Mouse (Mus musculus): ENCODE measurements around the gene Igflr1. TPM values are rescaled to one million over a fixed set of nuclear protein-coding genes. Genes with fewer than 3 reads are reported as not detected.

The Igflr1 gene
- polyA plus RNA-seq, 1 experiment from 2014 or later, result 4.1 TPM

DNA sequence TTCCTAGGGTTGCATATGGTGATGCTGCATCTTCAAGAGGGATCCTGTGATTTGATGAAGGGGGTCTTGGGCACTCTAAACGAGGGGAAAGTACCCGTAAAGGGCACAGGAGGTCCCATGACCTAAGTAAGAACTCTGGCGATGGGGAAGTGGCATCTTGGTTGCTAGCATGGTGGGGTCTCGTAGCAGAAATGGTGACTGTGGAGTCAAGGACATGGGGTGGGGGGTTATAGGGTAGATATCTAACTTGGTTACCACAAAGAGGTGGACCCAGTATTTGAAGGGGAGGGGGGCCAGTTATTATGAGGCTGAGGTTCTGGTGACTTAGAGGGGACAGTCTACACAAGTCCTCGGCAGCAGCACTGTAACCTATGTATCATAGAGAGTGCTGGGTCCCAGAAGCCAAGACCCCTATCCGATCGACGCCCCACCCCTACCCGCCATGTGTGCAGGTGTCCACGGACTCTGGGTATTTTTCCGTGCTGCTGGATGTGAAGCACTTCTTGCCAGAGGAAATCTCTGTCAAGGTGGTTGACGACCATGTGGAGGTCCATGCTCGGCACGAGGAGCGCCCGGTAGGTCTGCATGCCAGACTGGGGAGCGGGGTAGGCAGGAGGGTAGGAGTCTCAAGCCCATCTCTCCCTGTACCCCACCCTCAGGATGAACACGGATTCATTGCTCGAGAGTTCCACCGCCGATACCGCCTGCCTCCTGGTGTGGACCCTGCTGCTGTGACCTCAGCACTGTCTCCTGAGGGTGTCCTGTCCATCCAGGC is 11.2 kb upstream of the Igflr1 start:
- Histone ChIP-seq H3K4me1 (peaks cover 23% of the 10 kb centered on the region), H3K4me3 (peak overlapping the region; percentile 66; the same call in 1 of the 2 replicates), H3K27me3 (no peaks in the 10 kb centered on the region), H3K9me3 (no peaks in the 10 kb centered on the region), H3K4me2 (replicated peaks) (peak overlapping the region; percentile 88), H3K36me3 (peaks cover 32% of the 10 kb centered on the region), H3K9ac (no peak overlapping the region; the same call in 1 of the 2 replicates), H3K27ac (no peak overlapping the region)
- ATAC-seq (ENCODE audit: insufficient number of reproducible peaks, insufficient read depth, low FRiP score, low TSS enrichment), result no peak
- WGBS, result 84% methylated on average over 22 of the region's 22 CpGs

GRCm38 (mm10) chr7:30556894-30557536 is 8.2 kb upstream of the Igflr1 start:
- Histone ChIP-seq H3K36me3 (peaks cover 28% of the 10 kb centered on the region), H3K4me2 (replicated peaks) (no peak overlapping the region), H3K9me3 (no peaks in the 10 kb centered on the region), H3K9ac (no peak overlapping the region), H3K27me3 (no peaks in the 10 kb centered on the region), H3K4me3 (no peak overlapping the region), H3K27ac (no peak overlapping the region), H3K4me1 (peaks cover 25% of the 10 kb centered on the region)
- 92% methylated on average over 18 of the region's 18 CpGs for WGBS
- no peak for ATAC-seq (ENCODE audit: insufficient number of reproducible peaks, insufficient read depth, low FRiP score, low TSS enrichment)

DNA sequence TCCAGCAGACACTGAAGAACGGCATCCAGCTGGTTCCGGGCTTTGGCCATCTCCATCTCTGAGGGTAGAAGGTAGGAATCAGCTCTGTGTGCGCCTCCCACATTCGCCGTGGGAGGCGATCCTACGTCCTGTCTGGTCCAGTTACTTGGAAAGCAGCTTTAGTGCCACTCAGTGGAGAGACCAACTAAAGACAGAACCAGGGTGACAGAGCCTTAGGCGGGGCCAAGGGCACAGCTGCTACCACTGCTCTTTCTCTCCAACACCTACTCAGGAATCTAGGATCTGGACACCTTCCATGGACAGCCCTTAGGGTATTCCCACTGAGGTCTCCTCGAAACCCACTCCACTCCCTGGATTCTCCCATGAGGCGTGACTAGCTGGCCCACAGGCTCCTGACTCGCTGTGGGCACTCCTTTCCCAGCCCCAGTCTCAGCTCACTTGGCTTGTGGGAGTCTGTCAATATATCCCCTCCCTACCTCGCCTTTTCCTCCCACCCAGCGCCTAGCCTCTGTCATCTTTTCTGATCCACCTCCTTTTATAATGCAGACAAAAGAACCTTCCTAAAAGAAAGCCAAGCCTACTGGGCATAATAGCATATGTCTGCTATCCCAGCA is 7.2 kb upstream of the Igflr1 start:
- peak overlapping the region; percentile 96; the same call in 1 of the 2 replicates for H3K4me2 ChIP-seq (replicated peaks)

GRCm38 (mm10) chr7:30558656-30559442 is 6.4 kb upstream of the Igflr1 start:
- Histone ChIP-seq H3K4me3 (peak overlapping the region; percentile 66), H3K27me3 (no peaks in the 10 kb centered on the region), H3K36me3 (peaks cover 28% of the 10 kb centered on the region), H3K4me1 (peaks cover 15% of the 10 kb centered on the region), H3K9ac (peak overlapping the region; percentile 81), H3K27ac (peak overlapping the region; percentile 26; the same call in 1 of the 2 replicates), H3K4me2 (replicated peaks) (peak overlapping the region; percentile 96), H3K9me3 (no peaks in the 10 kb centered on the region)
- 15% methylated on average over 12 of the region's 12 CpGs for WGBS
- no peak for ATAC-seq (ENCODE audit: insufficient number of reproducible peaks, insufficient read depth, low FRiP score, low TSS enrichment)

More for the DNA sequence above, 7.2 kb upstream of the Igflr1 start:
- 89% methylated on average over 13 of the region's 13 CpGs for WGBS
- no peak for ATAC-seq (ENCODE audit: insufficient number of reproducible peaks, insufficient read depth, low FRiP score, low TSS enrichment)
- Histone ChIP-seq H3K36me3 (peaks cover 28% of the 10 kb centered on the region), H3K27me3 (no peaks in the 10 kb centered on the region), H3K9me3 (no peaks in the 10 kb centered on the region), H3K4me1 (peaks cover 21% of the 10 kb centered on the region), H3K27ac (no peak overlapping the region), H3K9ac (no peak overlapping the region), H3K4me3 (peak overlapping the region; percentile 66; the same call in 1 of the 2 replicates)

DNA sequence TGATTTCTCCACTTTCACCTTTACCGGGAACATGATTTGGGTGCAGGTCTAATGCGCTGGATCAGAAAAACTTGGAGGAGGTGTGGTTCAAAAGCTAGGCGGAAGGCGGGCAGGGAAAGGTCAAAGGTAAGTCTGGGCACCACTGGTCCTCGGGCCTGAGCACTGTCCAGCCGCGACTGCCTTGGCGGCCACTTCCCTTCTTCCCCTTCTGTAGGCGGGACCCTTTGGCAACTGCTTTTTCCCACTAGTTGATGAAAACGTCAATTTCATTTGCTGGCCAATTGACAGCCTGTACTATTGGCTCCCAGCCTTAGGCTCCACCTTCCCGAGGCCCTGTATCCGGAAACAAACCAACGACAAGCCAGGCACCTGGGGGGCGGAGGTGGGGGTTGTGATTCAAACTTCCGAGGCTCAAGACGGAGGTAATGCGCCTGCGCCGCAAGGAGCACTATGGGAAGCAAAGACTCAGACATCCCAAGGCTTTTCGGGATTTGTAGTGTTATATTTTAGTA is 5.7 kb upstream of the Igflr1 start, which contains the start of gene Lin37:
Lin37 (minus strand) TSS at position 396 of the 512 bp plus-strand sequence.
- Histone ChIP-seq H3K9ac (peak within 1 kb of the TSS; percentile 81), H3K4me2 (replicated peaks) (peak within 1 kb of the TSS; percentile 96), H3K27me3 (no peaks in the 10 kb centered on the region), H3K9me3 (no peaks in the 10 kb centered on the region), H3K27ac (peak within 1 kb of the TSS; percentile 26; the same call in 1 of the 2 replicates), H3K4me1 (peaks cover 19% of the 10 kb centered on the region), H3K4me3 (peak within 1 kb of the TSS; percentile 66), H3K36me3 (peaks cover 24% of the 10 kb centered on the region)
- WGBS, result under 1% methylated on average over 20 of the region's 20 CpGs
- ATAC-seq (ENCODE audit: insufficient number of reproducible peaks, insufficient read depth, low FRiP score, low TSS enrichment), result peak; percentile 78

- ATAC-seq (ENCODE audit: insufficient number of reproducible peaks, insufficient read depth, low FRiP score, low TSS enrichment), result no peak
- WGBS, result 64% methylated on average over 2 of the region's 2 CpGs
Measured at GRCm38 (mm10) chr7:30560296-30560695, 4.9 kb upstream of the Igflr1 start.

DNA sequence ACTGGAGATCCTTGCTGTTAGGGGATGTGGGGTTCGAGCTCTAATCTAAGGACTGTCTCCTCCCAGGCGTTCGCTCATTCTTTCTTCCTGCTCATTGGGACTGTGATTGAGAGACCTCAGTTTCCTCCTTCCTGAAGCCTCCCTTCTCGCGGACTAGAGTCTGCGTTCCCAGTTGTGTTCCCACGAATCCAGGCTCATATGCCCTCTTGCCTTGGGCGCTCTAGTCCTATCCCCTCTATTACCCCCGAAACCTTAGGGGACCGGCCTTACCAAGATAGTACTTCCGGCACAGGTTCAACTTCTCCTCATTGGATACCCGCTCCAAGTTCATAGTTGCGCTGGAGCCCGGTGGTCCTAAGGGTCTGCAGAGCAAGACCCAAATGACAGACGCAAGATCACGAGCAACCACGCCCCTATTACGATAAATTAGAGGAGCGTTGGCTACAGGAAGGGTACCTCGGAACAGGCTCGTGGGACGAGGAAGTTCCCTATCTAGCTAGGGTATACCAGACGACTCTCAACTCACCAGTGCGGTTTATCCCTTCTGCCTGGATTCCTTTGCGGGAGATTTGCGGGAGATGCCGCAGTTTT is 2.6 kb upstream of the Igflr1 start:
- Histone ChIP-seq H3K9ac (peak overlapping the region; percentile 62), H3K4me3 (peak overlapping the region; percentile 61), H3K4me2 (replicated peaks) (peak overlapping the region; percentile 77), H3K27ac (peak overlapping the region; percentile 78), H3K9me3 (no peaks in the 10 kb centered on the region), H3K36me3 (peaks cover 25% of the 10 kb centered on the region), H3K27me3 (no peaks in the 10 kb centered on the region), H3K4me1 (peaks cover 19% of the 10 kb centered on the region)
- ATAC-seq (ENCODE audit: insufficient number of reproducible peaks, insufficient read depth, low FRiP score, low TSS enrichment), result no peak
- 2% methylated on average over 27 of the region's 27 CpGs for WGBS

More at GRCm38 (mm10) chr7:30560296-30560695, 4.9 kb upstream of the Igflr1 start:
- H3K9ac ChIP-seq, result no peak overlapping the region
- no peaks in the 10 kb centered on the region for H3K27me3 ChIP-seq
- peak overlapping the region; percentile 96; the same call in 1 of the 2 replicates for H3K4me2 ChIP-seq (replicated peaks)
- H3K4me1 ChIP-seq, result peaks cover 19% of the 10 kb centered on the region
- peaks cover 23% of the 10 kb centered on the region for H3K36me3 ChIP-seq
- H3K27ac ChIP-seq, result no peak overlapping the region
- no peak overlapping the region for H3K4me3 ChIP-seq
- no peaks in the 10 kb centered on the region for H3K9me3 ChIP-seq

- peaks cover 17% of the 10 kb centered on the region for H3K4me1 ChIP-seq
- H3K9me3 ChIP-seq, result no peaks in the 10 kb centered on the region
- peak within 1 kb of the TSS; percentile 61 for H3K4me3 ChIP-seq
- H3K9ac ChIP-seq, result peak within 1 kb of the TSS; percentile 71
- WGBS, result under 1% methylated on average over 45 of the region's 45 CpGs
- H3K4me2 ChIP-seq (replicated peaks), result peak within 1 kb of the TSS; percentile 77
- peak within 1 kb of the TSS; percentile 94 for H3K27ac ChIP-seq
- no peaks in the 10 kb centered on the region for H3K27me3 ChIP-seq
- peak; percentile 86 for ATAC-seq (ENCODE audit: insufficient number of reproducible peaks, insufficient read depth, low FRiP score, low TSS enrichment)
- H3K36me3 ChIP-seq, result peaks cover 30% of the 10 kb centered on the region
Measured at GRCm38 (mm10) chr7:30563117-30563905, 1.9 kb upstream of the Igflr1 start, which contains the start of the genes U2af1l4, Gm49396 and Psenen. Gene U2af1l4, plus strand, starts transcription at chr7:30563301. Gene Gm49396, plus strand, starts transcription at chr7:30563344. Gene Psenen, minus strand, starts transcription at chr7:30563627.

GRCm38 (mm10) chr7:30563906-30564280 is 1.3 kb upstream of the Igflr1 start:
- Histone ChIP-seq H3K4me2 (replicated peaks) (peak overlapping the region; percentile 58), H3K4me3 (peak overlapping the region; percentile 61), H3K36me3 (peaks cover 35% of the 10 kb centered on the region), H3K4me1 (peaks cover 11% of the 10 kb centered on the region), H3K9me3 (no peaks in the 10 kb centered on the region), H3K27ac (peak overlapping the region; percentile 94; the same call in 1 of the 2 replicates), H3K27me3 (no peaks in the 10 kb centered on the region), H3K9ac (peak overlapping the region; percentile 71)
- WGBS, result 27% methylated on average over 6 of the region's 6 CpGs
- no peak for ATAC-seq (ENCODE audit: insufficient number of reproducible peaks, insufficient read depth, low FRiP score, low TSS enrichment)

DNA sequence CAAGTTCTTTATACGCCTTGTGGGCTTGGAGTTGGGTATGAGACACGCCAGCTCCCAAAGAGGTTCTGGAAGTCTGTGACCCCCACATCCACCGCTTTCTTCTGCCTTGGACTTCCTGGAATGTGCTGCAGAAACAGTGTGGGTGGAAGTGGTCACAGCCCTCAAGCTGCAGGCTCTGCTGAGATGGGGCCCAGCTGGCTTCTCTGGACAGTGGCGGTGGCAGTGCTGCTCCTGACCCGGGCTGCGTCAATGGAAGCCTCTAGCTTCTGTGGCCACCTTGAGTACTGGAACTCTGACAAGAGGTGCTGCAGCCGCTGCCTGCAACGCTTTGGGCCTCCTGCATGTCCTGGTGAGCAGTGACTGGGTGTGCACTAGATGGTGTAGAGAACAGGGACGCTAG is 806 bp downstream of the Igflr1 start:
- H3K36me3 ChIP-seq, result peaks cover 57% of the 10 kb centered on the region
- H3K9ac ChIP-seq, result no peak overlapping the region
- H3K27me3 ChIP-seq, result no peaks in the 10 kb centered on the region
- H3K9me3 ChIP-seq, result no peaks in the 10 kb centered on the region
- H3K27ac ChIP-seq, result no peak overlapping the region
- H3K4me3 ChIP-seq, result no peak overlapping the region
- H3K4me1 ChIP-seq, result peaks cover 9% of the 10 kb centered on the region
- H3K4me2 ChIP-seq (replicated peaks), result no peak overlapping the region
- WGBS, result 87% methylated on average over 9 of the region's 9 CpGs
- no peak for ATAC-seq (ENCODE audit: insufficient number of reproducible peaks, insufficient read depth, low FRiP score, low TSS enrichment)

Data from embryonic facial prominence, embryonic 12.5 days (tissue).